ENCODE assay signal across 4 mouse cellular contexts in genomic region chr3:90251731-90252226, GRCm38 (mm10). TPM values are rescaled to one million over a fixed set of nuclear protein-coding genes. Genes with fewer than 3 reads are reported as not detected.
"Had no signal": no experiment of that assay in that cellular context is flagged by ENCODE, and none has a peak within 500 bp of the region (broad histone marks: within the 10 kb centered on the region; RNA-seq: fewer than 3 reads in every experiment).

No protein-coding gene starts in this region.

RNA-seq across cellular contexts. Expression of gene Creb3l4, which starts 8.5 kb away (rescaled TPM):
- total RNA-seq: common myeloid progenitor, adult 5-6 weeks; gastrocnemius, adult 18-20 months; gastrocnemius, adult 8-10 months; granulocyte monocyte progenitor cell, adult 5-6 weeks had no signal
